Mouse (Mus musculus) erythroid progenitor cell, adult 5-6 weeks (primary cell): ENCODE data around the gene Il2rb. TPM values are rescaled to one million over a fixed set of nuclear protein-coding genes. Genes with fewer than 3 reads are reported as not detected.
A peak's percentile ranks its signal among the peaks of the same experiment; 100 is the strongest.

ENCODE experiments used
- ATAC-seq: replicated peaks from 2 replicates; pipeline ENCODE4 v1.8.0; 2016; ENCODE audit warnings: moderate number of reproducible peaks, mild to moderate bottlenecking, moderate TSS enrichment, inconsistent platforms; ENCODE audit not compliant: poor library complexity, low FRiP score, severe bottlenecking
- total RNA-seq, 2 experiments: library from RNA; stranded (forward) in 1 of 2; stranded (reverse) in 1 of 2; fragments of 150-400 nt in 1 of 2; fragments of 186-747, 209-891 nt in 1 of 2; gene quantifications; 2 replicates each; pipeline versions ENCODE4 v1.2.3 to v1.2.4; 2015 to 2017; ENCODE audit warnings: low replicate concordance in 2 of 2

Gene Il2rb
- total RNA-seq, 2 experiments from 2014 or later, result 3.9 to 10.5 TPM

DNA sequence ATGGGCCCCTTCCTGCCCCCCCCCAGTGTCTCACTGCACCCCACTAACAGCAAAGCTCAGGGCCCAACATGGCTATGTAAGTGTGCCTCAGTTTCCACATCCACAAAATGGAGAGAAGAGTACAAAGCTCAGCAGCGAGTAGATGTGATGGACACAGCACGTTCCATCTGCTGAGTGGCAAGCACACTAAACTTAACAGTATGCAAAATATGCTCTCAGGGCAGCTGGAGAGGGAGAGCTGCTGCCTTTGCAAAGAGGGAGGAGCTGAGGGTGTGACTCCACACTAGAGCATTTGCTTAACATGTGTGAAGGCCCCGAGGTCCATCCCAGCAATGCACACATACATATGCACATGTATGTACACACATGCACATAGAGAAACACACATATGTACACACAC, 42.1 kb downstream of the Il2rb start:
- no peak for ATAC-seq

DNA sequence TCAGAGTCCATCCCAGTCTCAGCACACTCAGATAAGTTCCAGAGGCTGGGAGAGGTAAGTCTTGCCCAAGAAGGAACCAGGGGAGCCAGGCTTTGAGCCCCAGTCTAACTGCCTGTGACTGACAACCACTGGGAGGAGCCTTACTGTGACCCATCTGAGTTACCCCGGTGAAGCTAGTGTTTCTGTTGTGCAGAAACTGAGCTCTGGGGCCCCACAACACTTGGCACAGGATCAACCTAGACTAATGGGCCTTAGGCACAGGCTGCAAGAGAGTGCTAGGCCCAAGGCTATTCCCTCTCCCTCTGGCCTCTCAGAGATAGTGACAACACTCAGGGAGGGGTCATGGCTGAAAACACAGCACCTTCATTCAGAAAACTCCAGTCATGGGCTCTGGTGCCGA, 43.9 kb downstream of the Il2rb start:
- ATAC-seq, result no peak

DNA sequence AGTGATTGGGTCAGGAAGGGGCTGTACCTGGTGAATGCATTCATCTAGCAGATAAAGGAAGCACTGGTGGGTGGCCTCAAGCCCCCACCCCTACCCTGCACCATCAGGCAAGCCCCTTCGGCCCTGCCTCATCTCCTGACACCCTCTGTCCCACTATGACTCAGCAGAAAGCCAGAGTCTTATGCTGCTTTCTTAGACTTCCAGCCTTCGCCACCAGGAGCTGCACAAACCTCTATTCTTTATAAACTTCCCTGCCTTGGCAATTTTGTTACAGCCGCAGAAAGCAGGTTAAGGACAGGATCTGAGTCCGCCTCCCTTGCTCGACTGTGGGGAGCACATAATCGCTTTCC, 44.7 kb downstream of the Il2rb start:
- no peak for ATAC-seq

DNA sequence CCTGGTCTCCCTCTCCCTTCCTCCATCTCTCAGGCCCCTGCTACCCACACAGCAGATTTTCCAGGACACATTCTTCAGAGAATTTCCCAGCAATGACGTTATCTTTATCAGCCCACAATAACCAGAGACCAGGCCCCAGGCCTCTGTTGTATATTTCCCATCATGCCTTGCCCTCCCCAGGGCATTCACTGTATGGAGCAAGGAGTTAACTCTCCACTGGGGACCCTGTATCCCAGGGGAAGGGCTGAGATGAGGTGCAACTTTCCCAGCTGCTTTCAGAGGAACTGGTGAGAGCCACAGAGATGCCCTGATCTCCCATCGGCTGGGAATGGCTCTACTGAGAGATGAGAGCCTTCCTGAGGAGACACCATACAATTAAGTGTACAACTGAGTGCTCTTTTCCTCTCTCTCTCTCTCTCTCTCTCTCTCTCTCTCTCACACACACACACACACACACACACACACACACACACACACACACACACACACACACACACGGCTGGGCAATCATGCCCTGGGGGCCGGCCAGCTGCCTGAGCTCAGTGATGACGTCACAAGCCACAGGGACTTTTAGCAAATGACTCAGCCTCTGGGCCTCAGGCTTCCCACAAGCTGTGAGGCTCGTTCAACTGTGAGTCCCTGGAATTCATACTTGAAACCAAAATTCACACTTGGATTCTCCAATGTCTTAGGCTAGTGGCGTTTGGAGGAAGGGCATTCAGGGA, 45.2 kb downstream of the Il2rb start:
- no peak for ATAC-seq

DNA sequence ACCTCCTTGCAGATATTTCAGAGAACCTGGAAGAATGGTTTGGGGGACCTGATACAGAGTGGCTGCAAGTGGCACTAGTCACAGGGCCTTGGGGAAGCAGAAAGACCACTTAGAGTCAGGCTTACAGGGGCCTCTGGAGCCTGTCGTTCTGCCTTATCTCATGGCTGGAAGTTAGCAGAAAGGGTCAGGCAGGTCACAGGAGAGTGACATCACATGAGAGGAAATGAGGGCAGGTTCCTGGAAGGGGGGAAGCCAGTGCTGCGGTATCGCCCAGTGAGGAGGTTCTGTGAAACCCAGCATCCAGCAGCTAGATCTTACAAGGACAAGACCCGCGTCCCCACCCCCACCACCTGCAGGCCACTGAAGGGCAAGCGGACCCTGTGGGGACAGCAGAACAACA, 45.9 kb downstream of the Il2rb start:
- no peak for ATAC-seq

DNA sequence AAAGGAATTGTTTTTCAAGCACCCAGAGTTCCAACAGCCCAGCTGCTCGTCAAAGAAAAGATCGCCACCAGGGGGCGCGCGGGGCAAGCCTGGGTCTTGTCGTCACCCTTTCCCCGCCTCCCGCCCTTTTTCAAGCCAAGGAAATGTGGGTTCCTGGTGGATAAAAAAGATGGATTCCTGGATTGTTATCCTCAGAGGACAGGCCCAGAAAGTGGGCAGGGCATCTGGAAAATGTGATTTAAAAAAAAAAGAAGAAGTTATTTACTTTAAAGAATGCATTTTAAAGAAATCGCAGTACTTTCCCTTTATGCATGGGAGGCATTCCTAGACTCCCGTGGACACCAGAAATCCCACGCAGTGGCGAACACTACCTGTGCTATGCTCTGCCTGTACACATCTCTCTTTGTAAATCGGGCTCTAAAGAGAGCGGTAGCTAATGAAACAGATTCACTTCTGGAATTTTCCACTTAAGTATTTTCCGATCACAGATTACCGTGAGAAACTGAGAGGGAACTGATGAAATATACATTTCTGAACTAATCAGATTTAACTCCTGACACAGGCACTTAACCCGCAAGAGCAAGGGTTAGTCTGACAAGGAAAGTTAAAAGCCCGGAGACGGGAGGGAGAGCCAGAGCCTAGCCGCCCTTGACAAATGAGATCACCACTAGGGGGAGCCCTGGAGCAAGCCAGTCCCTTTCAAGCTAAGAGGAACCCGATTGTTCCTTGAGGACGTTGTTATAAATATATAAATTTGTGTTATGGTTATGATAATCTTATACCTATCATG, 47.1 kb downstream of the Il2rb start:
- ATAC-seq, result peak; percentile 70

DNA sequence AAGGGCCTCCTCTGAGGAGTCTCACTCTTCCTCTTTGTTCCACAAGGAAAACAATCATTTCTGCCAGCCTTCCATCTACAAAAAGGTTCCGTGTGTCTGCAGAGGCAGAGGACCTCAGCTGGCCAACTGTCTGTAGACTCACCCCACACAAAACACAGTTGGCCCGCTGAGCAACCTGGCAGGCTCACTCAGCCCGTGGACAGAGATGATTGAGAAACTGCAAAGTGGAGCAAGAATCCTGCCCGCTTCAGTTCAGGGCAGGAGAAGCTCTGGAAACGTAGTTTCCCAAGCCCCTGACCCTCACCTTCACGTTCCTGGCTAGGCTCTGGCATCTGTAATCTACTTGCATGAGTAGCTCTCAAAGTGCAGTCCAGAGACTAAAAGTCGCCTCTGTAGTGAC, 48.0 kb downstream of the Il2rb start:
- no peak for ATAC-seq

DNA sequence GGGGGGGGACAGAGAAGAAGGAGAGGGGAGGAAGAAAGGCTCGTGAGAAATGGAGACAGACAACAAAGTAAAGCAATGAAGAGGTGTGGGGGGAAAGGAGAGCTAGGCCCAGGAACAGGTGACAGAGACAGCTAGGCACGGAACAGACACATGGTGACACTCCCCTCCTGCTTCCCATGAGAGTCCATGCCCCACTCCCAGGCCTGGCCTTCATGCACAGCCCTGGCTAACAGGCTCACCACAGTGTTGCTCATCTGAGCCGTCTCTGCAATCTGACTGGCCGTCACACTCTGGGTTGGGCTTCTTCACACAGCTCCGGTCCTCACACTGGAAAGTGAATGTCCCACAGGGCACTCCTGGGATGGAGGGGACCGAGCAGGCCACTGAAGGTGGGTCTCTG, 51.2 kb downstream of the Il2rb start:
- no peak for ATAC-seq

DNA sequence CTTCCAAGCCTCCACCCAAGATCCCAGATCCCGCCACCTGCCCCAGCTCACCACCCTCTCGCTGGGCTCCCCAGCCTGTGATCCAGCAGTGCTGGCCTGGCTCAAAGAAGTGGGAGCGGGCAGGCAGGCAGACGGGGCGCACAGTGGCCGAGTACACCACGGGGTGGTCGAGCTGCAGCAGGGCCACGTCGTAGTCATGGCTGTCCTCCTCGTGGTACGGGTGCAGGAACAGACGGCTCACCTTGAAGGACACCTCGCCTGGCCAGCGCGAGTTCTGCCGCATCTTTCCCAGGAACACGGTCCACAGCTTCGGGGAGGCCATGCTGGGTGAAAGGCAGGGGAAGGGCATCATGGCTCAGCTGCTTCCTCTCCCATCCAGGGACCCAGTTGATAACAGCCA, 52.8 kb downstream of the Il2rb start:
- ATAC-seq, result no peak

DNA sequence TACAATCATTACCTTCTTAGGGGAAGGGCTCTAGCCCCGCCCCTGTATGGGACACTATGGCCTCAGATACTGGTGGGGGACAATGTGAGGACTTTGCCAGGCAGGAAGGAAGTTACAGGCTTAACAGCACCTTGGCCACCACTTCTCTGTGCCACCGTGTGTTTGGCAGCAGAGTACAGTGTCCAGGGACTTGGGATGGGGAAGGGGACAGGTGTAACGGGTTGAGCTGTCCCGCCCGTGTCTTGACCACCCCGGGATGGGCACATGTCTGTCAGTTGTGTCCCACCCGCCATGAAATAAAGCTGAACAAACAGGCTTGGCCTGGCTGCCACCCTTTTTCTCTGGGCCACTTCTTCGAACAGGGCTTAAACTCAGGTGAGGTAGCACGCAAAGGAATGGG, 56.1 kb downstream of the Il2rb start:
- no peak for ATAC-seq

DNA sequence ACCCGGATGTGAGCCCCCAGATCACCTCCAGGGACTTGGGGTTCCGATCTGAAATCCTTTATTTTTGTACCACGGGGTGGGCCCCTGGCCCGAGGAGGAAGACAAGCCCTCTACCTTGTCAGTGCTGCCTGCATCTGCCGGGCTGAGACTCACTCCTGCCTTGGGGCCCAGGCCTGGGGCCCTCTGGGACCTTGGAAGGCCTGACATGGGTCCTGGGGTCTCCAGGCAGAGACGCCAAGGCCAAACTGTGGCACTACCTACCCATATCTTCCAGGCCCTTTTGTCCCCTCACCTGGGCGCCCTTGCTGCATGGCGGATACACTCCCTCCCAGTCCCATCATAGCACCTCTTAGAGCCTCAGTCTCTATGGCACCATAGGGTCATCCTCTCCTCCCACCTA, 56.6 kb downstream of the Il2rb start:
- ATAC-seq, result no peak

DNA sequence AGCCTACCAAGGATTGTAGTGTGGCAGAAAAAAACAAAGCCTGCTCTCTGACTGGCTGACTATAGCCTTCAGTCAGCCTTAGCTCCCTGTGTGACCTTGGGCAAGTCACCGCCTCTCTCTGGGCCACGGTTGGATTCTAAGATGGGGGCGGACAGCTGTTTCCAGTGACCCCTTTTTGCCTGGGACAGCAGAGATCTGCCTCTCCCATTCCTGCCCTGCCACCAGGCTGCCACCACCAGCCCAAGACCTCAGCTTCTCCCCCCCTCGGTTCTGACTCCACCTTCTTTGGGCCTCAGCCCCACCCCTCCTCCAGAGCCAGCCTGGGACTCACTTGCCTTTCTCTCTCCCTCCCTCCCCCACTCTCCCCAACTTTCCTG, 57.1 kb downstream of the Il2rb start:
- no peak for ATAC-seq

DNA sequence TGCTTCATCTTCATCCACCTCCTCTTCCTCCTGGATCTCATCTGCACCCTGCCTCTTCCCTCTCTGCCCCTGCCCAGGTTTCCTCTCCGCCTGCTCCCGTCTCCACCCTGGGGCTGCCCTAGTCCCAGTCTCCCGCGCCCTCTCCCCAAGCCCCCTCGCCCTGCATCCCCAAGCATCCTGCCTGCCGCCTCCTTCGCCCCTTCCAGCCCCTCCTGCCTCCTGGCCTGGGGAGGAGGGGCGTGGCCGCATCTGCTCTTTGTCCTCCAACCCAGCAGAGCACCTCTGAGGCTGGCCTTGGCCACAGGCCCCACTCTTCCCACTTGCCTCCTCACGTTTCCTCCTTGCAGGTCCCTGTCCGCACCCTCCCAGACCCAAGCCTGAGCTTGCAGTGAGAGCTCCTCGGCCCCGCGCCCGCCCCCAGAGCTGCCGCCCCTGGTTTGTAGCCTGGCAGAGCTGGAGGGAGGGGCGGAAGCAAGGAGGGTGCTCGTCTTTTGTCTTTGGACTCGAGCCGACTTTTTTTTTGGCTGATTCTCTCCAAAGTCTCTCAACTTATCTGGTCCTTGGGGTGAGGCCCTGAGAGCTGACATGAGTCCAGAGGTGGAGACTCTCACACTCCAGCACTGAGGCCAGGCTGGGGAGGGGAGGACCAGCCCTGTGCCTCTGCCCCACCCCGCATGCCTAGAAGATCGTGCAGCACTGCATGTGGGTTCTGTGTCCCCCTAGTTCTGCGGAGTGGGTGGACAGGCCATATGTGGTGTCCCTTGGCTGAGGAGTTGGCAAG, 57.6 kb downstream of the Il2rb start:
- no peak for ATAC-seq

DNA sequence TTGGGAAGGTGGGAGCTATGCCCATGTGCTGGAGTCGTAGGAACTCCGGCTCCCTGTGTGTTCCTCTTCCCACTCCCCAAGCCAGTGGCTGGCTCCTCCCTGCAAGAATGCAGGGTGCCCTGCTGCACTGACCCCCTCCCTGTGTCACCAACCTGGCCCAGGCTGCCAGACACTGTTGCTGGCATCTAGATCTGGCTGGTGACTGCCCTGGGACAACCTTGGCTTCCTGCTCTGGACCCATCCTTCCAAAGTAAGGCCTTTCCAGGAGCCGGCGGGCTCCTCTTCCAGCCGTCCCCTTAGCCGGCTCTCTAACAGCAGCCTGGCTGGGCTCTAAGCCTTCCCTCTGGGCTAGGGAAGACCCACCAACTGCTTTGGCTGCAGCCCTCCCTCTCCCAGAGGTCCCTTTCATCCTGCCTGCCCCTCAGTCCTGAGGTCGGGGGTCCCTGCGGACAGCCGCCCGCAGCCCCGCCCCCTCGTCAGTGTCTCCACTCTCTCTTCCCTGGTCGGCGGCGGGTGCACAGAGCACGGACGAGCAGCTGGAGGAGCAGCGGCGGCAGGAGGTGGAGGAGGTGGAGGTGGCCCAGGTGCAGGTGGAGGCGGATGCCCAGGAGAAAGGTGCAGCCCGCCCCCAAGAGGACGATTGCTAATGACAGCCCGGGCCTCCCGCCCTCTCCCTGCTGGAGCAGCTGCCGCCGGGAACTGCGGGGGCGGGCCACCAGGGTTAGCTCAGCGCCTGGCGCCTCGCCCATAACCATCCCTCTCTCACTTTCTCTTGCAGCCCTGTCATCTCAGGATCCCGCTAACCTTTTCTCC, 58.5 kb downstream of the Il2rb start:
- ATAC-seq, result no peak

DNA sequence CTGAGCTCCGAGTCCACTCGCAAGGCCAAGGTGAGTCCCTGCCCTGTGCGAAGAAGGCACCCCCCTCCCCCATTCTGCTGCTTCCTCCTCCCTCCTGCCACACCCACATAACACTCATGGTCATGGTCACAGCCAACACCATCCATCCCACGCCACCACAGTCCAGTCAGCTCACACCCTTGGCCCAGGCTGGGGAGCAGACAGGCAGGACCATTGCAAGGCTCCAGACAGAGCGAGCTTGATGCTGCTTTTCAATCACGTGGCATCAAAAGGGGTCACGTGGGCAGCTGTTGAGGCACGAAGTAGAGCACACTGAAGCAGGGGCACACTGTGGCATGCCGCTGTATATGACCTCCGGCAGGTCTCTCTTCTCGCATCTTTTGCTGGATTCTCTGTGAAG, 59.4 kb downstream of the Il2rb start:
- ATAC-seq, result no peak

DNA sequence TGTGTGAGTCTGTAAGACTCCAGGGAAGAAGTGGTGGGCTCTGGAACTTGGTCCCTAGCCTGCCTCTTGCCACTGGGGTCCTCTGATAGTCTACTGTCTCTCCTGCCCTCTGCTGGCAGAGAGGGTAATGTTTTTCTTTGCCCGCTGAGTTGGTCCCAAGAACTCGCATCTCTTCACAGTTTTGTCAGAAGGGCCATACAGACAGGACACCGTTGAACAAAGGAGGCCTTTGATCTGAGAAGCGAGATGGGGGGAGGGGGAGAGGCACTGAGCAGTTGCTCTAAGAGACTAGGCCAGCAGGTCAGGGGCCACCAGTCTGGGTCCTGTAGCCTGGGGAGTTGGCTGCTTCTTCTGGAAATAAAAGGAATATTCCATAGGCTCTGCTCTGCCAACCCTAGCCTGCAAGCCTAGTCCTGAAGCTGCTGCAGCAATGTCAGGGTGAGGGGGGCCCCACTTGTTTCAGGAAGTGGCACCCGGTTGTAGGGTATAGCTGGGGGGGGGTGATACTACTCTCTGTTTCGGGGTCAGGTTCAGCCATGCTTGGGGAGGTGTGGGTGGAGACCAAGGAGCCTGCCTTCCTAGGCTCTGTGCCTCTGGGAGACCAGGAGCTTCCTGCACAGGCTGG, 60.1 kb downstream of the Il2rb start:
- no peak for ATAC-seq

DNA sequence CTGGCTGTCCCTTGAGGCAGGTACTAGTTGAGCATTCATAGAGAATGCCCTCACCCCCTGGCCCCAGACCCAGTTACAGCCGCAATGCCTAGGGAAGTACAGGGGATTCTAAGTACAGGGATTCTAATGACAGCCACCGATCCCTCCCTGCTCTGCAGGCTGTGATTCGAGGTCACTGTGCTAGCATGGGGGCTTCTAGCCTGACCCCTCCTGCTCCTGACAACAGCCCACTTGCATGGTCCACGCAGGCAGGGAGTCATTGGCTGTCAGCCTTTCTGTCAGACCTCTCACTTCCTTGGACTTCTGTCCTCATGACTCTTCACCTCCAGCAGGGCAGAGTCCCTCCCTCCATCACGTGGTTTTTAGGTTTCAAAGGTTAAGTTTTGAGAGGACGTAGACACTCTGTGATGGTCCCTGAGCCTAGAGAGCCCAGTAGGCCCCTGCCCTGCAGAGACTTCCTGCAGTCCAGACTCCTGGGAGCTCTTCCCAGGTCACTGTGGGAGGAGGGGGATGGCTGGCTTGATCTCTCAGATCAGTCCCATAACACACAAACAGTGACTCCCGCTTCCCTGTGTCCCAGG, 63.4 kb downstream of the Il2rb start:
- ATAC-seq, result no peak

DNA sequence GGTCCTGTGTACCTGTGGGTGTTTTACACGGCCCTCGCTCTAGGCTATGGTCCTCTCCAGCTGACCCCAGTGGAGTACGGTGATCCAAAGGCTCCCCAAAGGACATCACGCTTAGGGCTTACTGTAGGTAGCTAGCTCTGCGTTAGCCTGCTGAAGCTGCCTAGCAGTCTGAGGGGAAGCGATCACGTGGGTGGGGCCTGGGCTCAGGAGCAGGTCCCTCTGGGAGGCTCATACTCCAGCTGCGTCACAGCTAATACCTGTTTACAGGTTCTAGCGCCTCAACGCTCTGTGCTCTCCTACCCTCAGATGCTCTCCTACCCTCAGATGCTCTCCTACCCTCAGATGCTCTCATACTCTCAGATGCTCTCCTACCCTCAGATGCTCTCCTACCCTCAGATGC, 64.2 kb downstream of the Il2rb start:
- ATAC-seq, result no peak

DNA sequence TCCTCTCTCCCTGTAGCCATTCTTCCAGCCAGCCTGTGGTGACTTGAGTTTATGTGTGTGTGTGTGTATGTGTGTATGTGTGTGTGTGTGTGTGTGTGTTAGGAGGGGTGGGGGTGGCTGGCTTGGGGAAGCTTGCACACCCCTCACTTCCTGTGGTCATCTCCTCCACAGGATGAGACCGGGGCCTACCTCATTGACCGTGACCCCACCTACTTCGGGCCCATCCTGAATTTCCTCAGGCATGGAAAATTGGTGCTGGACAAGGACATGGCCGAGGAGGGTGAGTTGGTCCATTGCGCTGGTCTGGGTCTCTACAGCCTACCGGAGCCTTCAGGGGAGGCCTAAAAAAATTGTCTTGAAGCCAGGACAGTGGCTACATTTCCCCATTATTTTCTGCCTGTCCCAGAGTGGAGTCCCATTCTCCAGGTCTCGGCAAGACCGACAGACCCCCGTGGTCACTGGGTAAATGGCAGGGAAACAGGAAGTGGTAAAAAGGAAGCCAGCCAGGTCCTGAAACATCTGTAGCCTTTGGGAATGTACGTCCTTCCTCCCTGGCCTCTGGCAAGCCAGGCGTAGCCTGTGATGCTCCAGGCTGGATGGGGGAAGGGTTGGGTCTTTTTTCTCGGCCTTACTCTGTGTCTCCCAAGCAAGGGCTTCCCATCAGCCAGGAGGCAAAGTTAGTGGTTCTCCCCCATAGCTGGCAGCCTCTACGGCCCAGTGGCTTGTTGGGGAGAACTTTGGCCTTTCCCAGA, 65.0 kb downstream of the Il2rb start:
- ATAC-seq, result no peak
